ENCODE assay signal across 22 mouse cellular contexts in genomic region chr10:93899303-93899702, GRCm38 (mm10). TPM values are rescaled to one million over a fixed set of nuclear protein-coding genes. Genes with fewer than 3 reads are reported as not detected.
DNase-seq lines count a peak whose midpoint lies in the region; ATAC-seq and TF ChIP-seq lines count a peak whose summit lies in the region.
"Had no signal": no experiment of that assay in that cellular context is flagged by ENCODE, and none has a peak within 500 bp of the region (broad histone marks: within the 10 kb centered on the region; RNA-seq: fewer than 3 reads in every experiment).

No protein-coding gene starts in this region.

- H3K4me3 ChIP-seq in liver, embryonic 16.5 days (ENCODE audit: low read depth, low read length): no peak overlapping the region
- no peak overlapping the region for H3K4me3 ChIP-seq in liver, embryonic 12.5 days
- no peak overlapping the region for H3K4me3 ChIP-seq in intestine, postnatal 0 days (ENCODE audit: low read depth, low read length)
- H3K4me3 ChIP-seq: embryonic facial prominence, embryonic 10.5 days; forebrain, embryonic 13.5 days; heart, adult 2 months; heart, embryonic 15.5 days; hindbrain, embryonic 15.5 days; limb, embryonic 12.5 days; neural tube, embryonic 13.5 days had no signal

- peak; percentile 20 for DNase-seq in Muller cell, postnatal 12 days (ENCODE audit: inconsistent ontology term)
- peak; percentile 62 for DNase-seq in kidney, postnatal 14 days
- DNase-seq in cerebellum, adult 18-20 months: no peak
- no peak for DNase-seq in embryo, embryonic 10.5 days (ENCODE audit: low spot score)
- DNase-seq in adrenal gland, postnatal 4 days (ENCODE audit: low spot score in 2 of 2): no peak
- DNase-seq: adrenal gland, postnatal 36 days; cerebellum, adult 2 months; gastrocnemius, postnatal 14 days; heart, adult 2 months; heart, postnatal 4 days; lung, embryonic 14.5 days; midbrain, embryonic 14.5 days; thymus, postnatal 14 days had no signal

- H3K27ac ChIP-seq in liver, embryonic 16.5 days (ENCODE audit: low read length): no peak overlapping the region
- H3K27ac ChIP-seq in liver, embryonic 12.5 days: no peak overlapping the region
- H3K27ac ChIP-seq in intestine, postnatal 0 days (ENCODE audit: low read depth, low read length): no peak overlapping the region
- H3K27ac ChIP-seq: embryonic facial prominence, embryonic 10.5 days; forebrain, embryonic 13.5 days; heart, adult 2 months; heart, embryonic 15.5 days; hindbrain, embryonic 15.5 days; limb, embryonic 12.5 days; neural tube, embryonic 13.5 days had no signal

- no peak for TF ChIP-seq CTCF in intestine, postnatal 0 days (IDR thresholded peaks at IDR 0.05; ENCODE audit: low read depth)

- no peaks in the 10 kb centered on the region for H3K9me3 ChIP-seq in liver, embryonic 16.5 days (replicated peaks; ENCODE audit: control insufficient read depth, low read length)
- no peaks in the 10 kb centered on the region for H3K9me3 ChIP-seq in liver, embryonic 12.5 days (replicated peaks)
- H3K9me3 ChIP-seq in intestine, postnatal 0 days (ENCODE audit: control insufficient read depth): no peaks in the 10 kb centered on the region
- H3K9me3 ChIP-seq: embryonic facial prominence, embryonic 10.5 days; forebrain, embryonic 13.5 days; heart, embryonic 15.5 days; hindbrain, embryonic 15.5 days; limb, embryonic 12.5 days; neural tube, embryonic 13.5 days had no signal

- H3K4me2 ChIP-seq in liver, embryonic 16.5 days (ENCODE audit: low read depth, low read length): no peak overlapping the region
- no peak overlapping the region for H3K4me2 ChIP-seq in liver, embryonic 12.5 days
- H3K4me2 ChIP-seq in intestine, postnatal 0 days (replicated peaks; ENCODE audit: low read depth): no peak overlapping the region
- H3K4me2 ChIP-seq: forebrain, embryonic 13.5 days; heart, embryonic 15.5 days; hindbrain, embryonic 15.5 days; limb, embryonic 12.5 days; lung, embryonic 14.5 days; neural tube, embryonic 13.5 days had no signal

- H3K27me3 ChIP-seq in liver, embryonic 16.5 days (ENCODE audit: control insufficient read depth, insufficient read depth, low read depth, low read length): no peaks in the 10 kb centered on the region; the same call in 1 of the 2 replicates
- peaks cover 14% of the 10 kb centered on the region for H3K27me3 ChIP-seq in liver, embryonic 12.5 days (replicated peaks)
- no peaks in the 10 kb centered on the region for H3K27me3 ChIP-seq in intestine, postnatal 0 days (replicated peaks; ENCODE audit: control insufficient read depth, insufficient read depth, low read length)
- H3K27me3 ChIP-seq: forebrain, embryonic 13.5 days; heart, embryonic 15.5 days; hindbrain, embryonic 15.5 days; limb, embryonic 12.5 days; neural tube, embryonic 13.5 days had no signal

- 0 out of 2 replicates have a peak, but pooled peaks have one; percentile 24 for ATAC-seq in liver, embryonic 16.5 days (ENCODE audit: low read depth)
- no peak for ATAC-seq in liver, embryonic 12.5 days
- ATAC-seq in intestine, postnatal 0 days: peak; percentile 64
- ATAC-seq: forebrain, embryonic 13.5 days had no signal

- no peak overlapping the region for H3K9ac ChIP-seq in liver, embryonic 16.5 days (ENCODE audit: low read depth, low read length)
- no peak overlapping the region for H3K9ac ChIP-seq in liver, embryonic 12.5 days
- no peak overlapping the region for H3K9ac ChIP-seq in intestine, postnatal 0 days (ENCODE audit: low read depth, low read length)
- H3K9ac ChIP-seq: forebrain, embryonic 13.5 days; heart, embryonic 15.5 days; hindbrain, embryonic 15.5 days; limb, embryonic 12.5 days; lung, embryonic 14.5 days; neural tube, embryonic 13.5 days had no signal

- H3K36me3 ChIP-seq in liver, embryonic 16.5 days (ENCODE audit: control insufficient read depth, insufficient read depth): no peaks in the 10 kb centered on the region
- H3K36me3 ChIP-seq in liver, embryonic 12.5 days: no peaks in the 10 kb centered on the region
- H3K36me3 ChIP-seq in intestine, postnatal 0 days (ENCODE audit: control insufficient read depth, insufficient read depth): no peaks in the 10 kb centered on the region
- H3K36me3 ChIP-seq: embryonic facial prominence, embryonic 10.5 days; heart, embryonic 15.5 days; hindbrain, embryonic 15.5 days; limb, embryonic 12.5 days; neural tube, embryonic 13.5 days had no signal

- WGBS in liver, embryonic 16.5 days (ENCODE audit: insufficient replicate concordance): 46% methylated on average over 2 of the region's 2 CpGs
- 52% methylated on average over 2 of the region's 2 CpGs for WGBS in liver, embryonic 12.5 days (ENCODE audit: insufficient replicate concordance)
- WGBS in intestine, postnatal 0 days: 32% methylated on average over 2 of the region's 2 CpGs

- H3K4me1 ChIP-seq in liver, embryonic 16.5 days (ENCODE audit: control insufficient read depth, low read depth, low read length): no peaks in the 10 kb centered on the region; the same call in 1 of the 2 replicates
- H3K4me1 ChIP-seq in liver, embryonic 12.5 days: peaks cover 27% of the 10 kb centered on the region
- H3K4me1 ChIP-seq in intestine, postnatal 0 days (replicated peaks; ENCODE audit: control insufficient read depth, insufficient read depth, low read length): no peaks in the 10 kb centered on the region
- H3K4me1 ChIP-seq: embryonic facial prominence, embryonic 10.5 days; forebrain, embryonic 13.5 days; heart, embryonic 15.5 days; hindbrain, embryonic 15.5 days; limb, embryonic 12.5 days; neural tube, embryonic 13.5 days had no signal

RNA-seq across cellular contexts. Expression of gene Metap2, which starts 2.4 kb away (rescaled TPM):
- 161 TPM in 2 replicates for polyA plus RNA-seq in liver, embryonic 16.5 days (2015; fragmentation: Nextera tagmentation; extraction: Ambion mirVana)
- 290 and 301 TPM in 2 replicates for polyA plus RNA-seq in liver, embryonic 12.5 days (2016; fragmentation: Nextera tagmentation; extraction: Ambion mirVana)
- 119 and 134 TPM in 2 replicates for polyA plus RNA-seq in intestine, postnatal 0 days (2015; fragmentation: Nextera tagmentation; extraction: Ambion mirVana)
- total RNA-seq in adrenal gland, postnatal 4 days (2021): 100 to 1,000 TPM; 217 to 253 TPM

Comparison
In these comparisons a context has a peak if more than half of its experiments do, and no peak if none do; other contexts are left out.
1. DNase-seq: peak in Muller cell, postnatal 12 days (single experiment) and kidney, postnatal 14 days (single experiment); none in cerebellum, adult 18-20 months (0 of 2), embryo, embryonic 10.5 days (single experiment) and adrenal gland, postnatal 4 days (0 of 2).